Mouse (Mus musculus) heart, embryonic 16.5 days (tissue): ENCODE measurements at regions not wholly inside any gene's neighbourhood (a gene's known extent, or its start where the extent isn't known, plus 50 kb on each side); places are given as distances from the start of the nearest gene placed in this dataset.

Experiments
- ATAC-seq: fragments of 200-750 bp; cut with Nextera tagmentation; replicated peaks from 2 replicates; pipeline ENCODE4 v1.8.0; 2017; ENCODE audit warnings: moderate number of reproducible peaks; ENCODE audit not compliant: insufficient read depth, low FRiP score; ENCODE audit errors: extremely low read depth
- H3K27ac ChIP-seq: fragments of 300-500 bp; sonication (generic); 2 replicates; pipeline ENCODE4 v1.5.1; 2014; ENCODE audit warnings: mild to moderate bottlenecking, low read length, control low read depth, moderate library complexity
- H3K27me3 ChIP-seq: fragments of 300-500 bp; sonication (generic); 2 replicates; pipeline ENCODE4 v1.6.1; 2014; ENCODE audit warnings: low read length, mixed read lengths; ENCODE audit not compliant: control insufficient read depth, insufficient read depth
- H3K36me3 ChIP-seq: fragments of 300-500 bp; sonication (generic); 2 replicates; pipeline ENCODE4 v1.6.1; 2014; ENCODE audit not compliant: control insufficient read depth, insufficient read depth
- H3K4me1 ChIP-seq: fragments of 300-500 bp; sonication (generic); 2 replicates; pipeline ENCODE4 v1.6.1; 2014; ENCODE audit warnings: low read length, mixed read lengths; ENCODE audit not compliant: control insufficient read depth, insufficient read depth
- H3K4me2 ChIP-seq: fragments of 300-500 bp; sonication (generic); 2 replicates; pipeline ENCODE4 v1.6.1; 2014; ENCODE audit warnings: low read depth, mild to moderate bottlenecking, control low read depth, low read length
- H3K4me3 ChIP-seq: fragments of 300-500 bp; sonication (generic); 2 replicates; pipeline ENCODE4 v1.5.1; 2014; ENCODE audit warnings: mild to moderate bottlenecking, control low read depth, low read length
- H3K9ac ChIP-seq: fragments of 300-500 bp; sonication (generic); 2 replicates; pipeline ENCODE4 v1.6.1; 2014; ENCODE audit warnings: low read length, control low read depth
- H3K9me3 ChIP-seq: fragments of 300-500 bp; sonication (generic); replicated peaks from 2 replicates; pipeline ENCODE4 v1.6.1; 2016; ENCODE audit warnings: low read length; ENCODE audit not compliant: control insufficient read depth
- WGBS: fragments of 180-500 bp; shearing (Covaris S2); extraction: QIAGEN DNeasy Blood & Tissue Kit; methylation state at CpG from one replicate; pipeline ENCODE4 v1.1.7; 2014; 5-methylcytosine and 5-hydroxymethylcytosine counted together

DNA sequence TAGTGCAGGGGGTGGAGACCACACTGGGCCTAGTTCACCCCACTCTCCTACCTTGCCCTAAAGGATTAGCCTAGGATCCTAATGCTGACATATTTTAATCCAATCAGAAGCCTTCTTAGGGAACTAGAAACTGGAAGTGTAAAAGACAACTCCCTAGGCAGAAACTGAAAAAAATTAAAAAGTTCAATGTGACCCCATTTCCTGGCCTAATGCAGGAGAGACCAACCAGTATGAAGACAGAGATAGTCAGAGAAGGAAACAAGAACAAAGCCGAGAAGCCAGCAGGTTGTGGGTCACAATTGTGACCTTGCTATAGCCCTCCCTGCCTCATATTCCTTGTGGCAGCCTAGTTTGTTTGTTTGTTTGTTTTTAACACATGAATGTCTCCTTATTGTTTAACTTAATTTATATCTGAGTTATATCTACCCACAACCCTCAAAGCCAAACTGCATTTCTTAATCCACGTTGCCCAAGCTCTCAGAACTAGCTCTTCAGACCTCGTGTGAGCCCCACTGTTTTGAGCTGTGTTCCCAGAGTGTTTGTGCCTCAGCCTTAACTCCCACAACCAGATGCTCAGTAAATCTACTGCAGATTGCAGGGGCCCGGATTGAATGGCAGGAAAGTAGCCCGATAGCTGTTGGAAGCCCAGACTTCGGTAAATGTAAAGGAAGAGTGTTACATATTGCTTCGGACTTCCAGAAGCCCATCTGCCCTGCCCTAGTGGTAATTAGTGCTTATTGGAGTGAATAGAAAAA, 139.0 kb upstream of the Tbl1xr1 start:
- no peak for ATAC-seq
- no peaks in the 10 kb centered on the region for H3K9me3 ChIP-seq
- no peak overlapping the region for H3K4me2 ChIP-seq
- 0 out of 2 replicates have a peak overlapping the region, but pooled peaks have one; percentile 4 for H3K27ac ChIP-seq
- peaks cover 15% of the 10 kb centered on the region for H3K4me1 ChIP-seq
- H3K4me3 ChIP-seq: no peak overlapping the region
- no peaks in the 10 kb centered on the region for H3K27me3 ChIP-seq
- WGBS: 57% methylated on average over 7 of the region's 7 CpGs
- no peak overlapping the region for H3K9ac ChIP-seq
- no peaks in the 10 kb centered on the region for H3K36me3 ChIP-seq

DNA sequence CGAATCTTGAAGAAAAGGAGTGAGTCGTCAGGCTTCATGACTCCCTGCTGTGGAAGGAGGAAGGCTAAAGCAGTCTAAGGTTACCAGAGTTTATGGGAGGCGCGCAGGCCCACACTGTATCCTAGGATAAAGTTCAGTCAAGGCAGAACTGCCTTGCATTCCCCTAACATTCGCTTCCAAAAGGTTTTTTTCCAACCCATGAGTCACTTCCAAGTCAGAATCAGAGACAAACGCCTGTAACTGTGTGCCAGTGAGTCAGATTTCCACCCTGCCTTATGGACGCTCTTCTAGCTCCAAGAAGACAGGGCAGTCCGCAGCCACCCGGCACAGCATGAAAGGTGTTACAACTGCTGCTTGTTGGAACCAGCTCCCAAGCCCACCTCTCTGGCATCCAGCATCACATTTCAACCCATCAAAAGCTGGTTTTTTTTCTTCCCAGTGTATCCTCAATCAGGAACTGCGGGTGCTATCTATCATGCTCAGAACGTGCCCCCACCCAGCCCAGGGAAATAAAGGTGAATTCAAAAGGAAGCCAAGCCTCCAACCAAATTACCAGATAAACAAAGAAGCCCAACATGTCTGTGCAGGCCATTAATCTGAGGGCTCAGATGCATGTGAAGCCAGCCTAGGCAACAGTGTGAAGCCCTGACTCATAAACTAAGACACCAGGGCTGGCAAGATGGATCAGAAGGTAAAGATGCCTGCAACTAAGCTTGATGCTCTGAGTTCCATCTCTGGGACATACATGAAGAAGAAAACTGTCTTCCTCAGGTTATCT, 138.2 kb upstream of the Tbl1xr1 start:
- Histone ChIP-seq H3K36me3 (no peaks in the 10 kb centered on the region), H3K27ac (no peak overlapping the region), H3K4me1 (peaks cover 15% of the 10 kb centered on the region), H3K4me2 (no peak overlapping the region), H3K9ac (no peak overlapping the region), H3K9me3 (no peaks in the 10 kb centered on the region), H3K27me3 (no peaks in the 10 kb centered on the region), H3K4me3 (no peak overlapping the region)
- WGBS: 70% methylated on average over 11 of the region's 11 CpGs
- ATAC-seq: no peak

DNA sequence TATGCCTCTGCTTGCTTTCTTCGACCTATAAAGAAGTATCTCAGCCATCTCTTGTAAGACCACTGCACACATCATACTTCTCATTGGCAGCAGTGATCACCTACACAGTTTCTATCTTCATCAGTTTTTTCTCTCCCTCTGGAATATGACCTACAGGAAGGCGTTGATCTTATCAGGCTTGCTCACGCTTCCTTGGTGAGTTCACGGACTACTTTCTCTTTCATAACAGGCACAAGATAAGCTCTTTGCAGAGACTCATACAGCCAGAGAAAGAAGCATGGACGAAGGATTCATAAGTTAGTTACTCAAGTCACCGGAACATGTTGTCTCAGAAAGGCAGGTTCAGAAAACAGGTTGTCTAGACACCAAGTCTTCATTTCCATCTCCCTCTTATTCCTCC, 136.7 kb upstream of the Tbl1xr1 start:
- ATAC-seq: no peak
- H3K27me3 ChIP-seq: no peaks in the 10 kb centered on the region
- no peak overlapping the region for H3K27ac ChIP-seq
- H3K36me3 ChIP-seq: no peaks in the 10 kb centered on the region
- WGBS: 74% methylated on average over 6 of the region's 6 CpGs
- H3K4me1 ChIP-seq: peaks cover 11% of the 10 kb centered on the region
- no peak overlapping the region for H3K4me3 ChIP-seq
- no peak overlapping the region for H3K4me2 ChIP-seq
- H3K9me3 ChIP-seq: no peaks in the 10 kb centered on the region
- H3K9ac ChIP-seq: no peak overlapping the region

DNA sequence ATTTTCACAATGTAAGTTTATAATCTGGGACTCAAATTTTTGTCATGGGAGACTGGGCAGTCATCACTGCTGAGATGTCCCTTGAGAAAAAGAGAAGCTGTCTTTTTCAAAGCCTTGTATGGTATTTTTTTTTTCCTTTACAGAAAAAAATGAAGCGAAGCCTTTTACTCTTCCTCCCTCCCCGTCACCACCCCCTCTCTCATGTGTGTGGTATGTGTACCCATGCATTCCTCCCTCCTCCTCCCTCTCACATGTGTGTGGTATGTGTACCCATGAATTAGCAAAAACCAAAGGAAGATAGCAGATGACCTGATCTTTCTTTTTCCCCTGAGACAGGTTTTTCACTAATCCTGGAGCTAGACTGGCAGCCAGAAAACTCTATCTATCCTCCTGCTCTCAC, 134.9 kb upstream of the Tbl1xr1 start:
- WGBS: 68% methylated on average over 2 of the region's 2 CpGs
- Histone ChIP-seq H3K9me3 (no peaks in the 10 kb centered on the region), H3K27ac (no peak overlapping the region), H3K4me1 (peaks cover 3% of the 10 kb centered on the region; the same call in 1 of the 2 replicates), H3K36me3 (no peaks in the 10 kb centered on the region), H3K4me2 (no peak overlapping the region), H3K27me3 (no peaks in the 10 kb centered on the region), H3K9ac (no peak overlapping the region), H3K4me3 (no peak overlapping the region)
- ATAC-seq: no peak

DNA sequence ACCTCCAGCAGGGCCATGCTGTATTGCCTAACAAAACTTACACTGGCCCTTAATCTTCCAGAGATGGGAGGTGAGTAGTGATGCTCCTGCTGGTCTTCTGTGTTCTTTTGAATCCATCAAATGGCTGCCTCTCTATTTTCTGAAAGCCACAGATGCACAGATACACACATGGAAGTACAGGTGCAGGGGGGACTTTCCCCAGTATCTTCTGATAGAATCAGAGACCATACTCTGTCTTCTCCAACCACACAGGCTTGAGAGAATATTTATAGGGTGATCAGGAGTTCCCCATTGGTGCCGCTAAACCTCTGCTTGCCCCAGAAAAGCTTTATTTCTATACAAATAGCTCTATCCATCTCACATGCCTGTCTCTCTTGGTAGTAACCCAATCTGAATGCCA, 133.5 kb upstream of the Tbl1xr1 start:
- Histone ChIP-seq H3K9ac (no peak overlapping the region), H3K9me3 (no peaks in the 10 kb centered on the region), H3K4me3 (no peak overlapping the region), H3K4me1 (no peaks in the 10 kb centered on the region; the same call in 1 of the 2 replicates), H3K4me2 (no peak overlapping the region), H3K36me3 (no peaks in the 10 kb centered on the region), H3K27me3 (no peaks in the 10 kb centered on the region), H3K27ac (no peak overlapping the region)
- 86% methylated on average over 1 of the region's 1 CpGs for WGBS
- no peak for ATAC-seq

DNA sequence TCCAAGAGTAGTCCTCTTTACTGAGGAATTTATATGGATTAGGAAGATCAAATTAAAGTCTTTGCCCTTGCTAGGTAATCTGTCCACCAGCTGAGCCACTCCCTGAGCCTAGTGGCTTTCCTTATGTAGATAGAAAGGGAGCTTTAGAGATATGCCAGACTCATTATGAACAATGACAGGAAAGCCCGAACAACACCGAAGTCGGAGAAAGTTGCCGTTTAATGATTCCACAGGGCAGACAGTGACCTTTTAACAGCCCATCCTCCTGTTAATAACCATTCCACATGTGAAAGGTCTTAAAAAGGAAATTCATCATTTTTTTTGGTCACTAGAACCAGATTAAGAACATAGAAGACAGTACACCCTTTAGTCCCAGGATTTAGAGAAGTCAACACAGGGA, 130.7 kb upstream of the Tbl1xr1 start:
- Histone ChIP-seq H3K9me3 (no peaks in the 10 kb centered on the region), H3K4me3 (no peak overlapping the region), H3K27ac (no peak overlapping the region), H3K9ac (no peak overlapping the region), H3K36me3 (no peaks in the 10 kb centered on the region), H3K4me1 (no peaks in the 10 kb centered on the region; the same call in 1 of the 2 replicates), H3K4me2 (no peak overlapping the region), H3K27me3 (no peaks in the 10 kb centered on the region)
- ATAC-seq: no peak
- 67% methylated on average over 4 of the region's 4 CpGs for WGBS

DNA sequence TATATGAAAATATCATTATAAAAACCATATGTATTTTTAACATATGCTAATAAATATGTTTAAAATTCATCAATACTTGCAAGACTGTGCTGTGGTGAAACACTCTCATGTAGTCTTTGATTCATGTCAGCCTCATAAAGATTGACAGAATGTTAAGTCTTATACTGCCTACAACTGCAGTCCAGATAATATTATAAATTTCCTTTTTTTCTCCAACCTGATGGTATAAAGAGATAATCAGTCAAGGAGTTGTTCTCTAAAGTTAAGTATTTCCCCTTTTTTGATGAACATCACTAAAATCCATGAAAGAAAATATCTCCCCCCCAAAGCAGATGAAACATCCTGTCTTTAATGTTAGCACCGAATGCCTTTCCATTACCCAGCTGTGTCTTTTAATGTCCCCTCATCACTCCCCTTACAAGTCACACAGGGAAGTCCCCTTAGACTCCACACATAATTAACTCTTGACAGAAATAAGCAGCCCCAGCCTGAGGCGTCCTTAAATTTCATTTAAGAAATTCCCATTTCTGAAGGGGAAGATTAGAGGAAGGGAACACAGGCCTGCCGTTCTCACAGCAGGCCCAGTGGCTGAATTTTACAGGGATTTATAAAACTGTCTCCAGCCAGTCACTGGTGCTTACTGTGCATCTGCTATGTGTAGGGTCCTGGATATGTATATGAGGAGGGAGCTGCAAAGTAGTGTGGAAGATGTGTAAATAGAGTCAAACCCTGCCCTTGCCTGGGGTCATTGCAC, 129.0 kb upstream of the Tbl1xr1 start:
- H3K9me3 ChIP-seq: no peaks in the 10 kb centered on the region
- H3K27me3 ChIP-seq: no peaks in the 10 kb centered on the region
- no peak overlapping the region for H3K9ac ChIP-seq
- no peak for ATAC-seq
- no peaks in the 10 kb centered on the region for H3K36me3 ChIP-seq
- H3K27ac ChIP-seq: no peak overlapping the region
- 52% methylated on average over 3 of the region's 3 CpGs for WGBS
- H3K4me2 ChIP-seq: no peak overlapping the region
- H3K4me3 ChIP-seq: no peak overlapping the region
- peaks cover 6% of the 10 kb centered on the region for H3K4me1 ChIP-seq

DNA sequence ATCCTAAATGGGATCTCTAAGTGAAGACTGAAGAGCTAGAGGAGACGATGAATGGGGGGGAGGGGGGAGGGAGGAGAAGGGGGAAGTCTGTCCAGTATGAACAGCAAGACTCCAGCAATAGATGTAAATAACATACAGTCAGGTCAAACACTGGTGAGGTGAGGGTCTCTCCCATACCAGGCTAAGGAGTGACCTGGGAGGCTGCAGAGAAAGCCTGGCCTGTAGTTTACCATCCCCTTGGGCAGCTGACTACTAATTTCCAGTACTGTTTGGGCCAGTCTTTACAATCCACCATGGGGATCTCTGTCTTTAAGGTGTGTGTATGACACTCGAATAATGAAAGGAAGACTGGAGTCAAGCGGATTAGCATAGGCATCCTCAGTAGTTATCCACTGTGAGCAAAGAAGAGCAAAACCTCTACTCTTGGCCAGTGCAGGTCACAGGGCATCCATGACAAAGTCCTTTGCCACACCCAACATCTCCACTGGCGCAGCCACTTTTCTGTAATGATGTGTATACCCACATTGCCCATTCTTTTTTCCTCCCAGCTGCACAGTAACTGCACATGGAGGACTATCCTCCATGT, 128.3 kb upstream of the Tbl1xr1 start:
- Histone ChIP-seq H3K4me3 (no peak overlapping the region), H3K9me3 (no peaks in the 10 kb centered on the region), H3K9ac (no peak overlapping the region), H3K4me2 (no peak overlapping the region), H3K36me3 (no peaks in the 10 kb centered on the region), H3K4me1 (peaks cover 12% of the 10 kb centered on the region), H3K27ac (no peak overlapping the region), H3K27me3 (no peaks in the 10 kb centered on the region)
- 79% methylated on average over 4 of the region's 4 CpGs for WGBS
- no peak for ATAC-seq
